Mouse (Mus musculus) forebrain, embryonic 10.5 days (tissue): ENCODE results near the gene Kif1a. TPM values are rescaled to one million over a fixed set of nuclear protein-coding genes. Genes with fewer than 3 reads are reported as not detected.
"Not testable (repeated sequence)": the region's sequence is repeated elsewhere in the genome, so short reads cannot be mapped to it uniquely, and the experiment has no call there.

Source experiments
- DNase-seq: peaks from one replicate; pipeline ENCODE4 v3.0.0-alpha.2; 2017; ENCODE audit warnings: low spot score; ENCODE audit errors: extremely low spot score
- H3K27ac ChIP-seq: fragments of 300-500 bp; sonication (generic); 2 replicates; pipeline ENCODE4 v1.5.1; 2016; ENCODE audit warnings: mild to moderate bottlenecking
- H3K27me3 ChIP-seq: fragments of 300-500 bp; sonication (generic); 2 replicates; pipeline ENCODE4 v1.6.1; 2016; ENCODE audit warnings: mild to moderate bottlenecking; ENCODE audit not compliant: poor library complexity, severe bottlenecking
- H3K36me3 ChIP-seq: fragments of 300-500 bp; sonication (generic); replicated peaks from 2 replicates; pipeline ENCODE4 v1.6.1; 2016; ENCODE audit warnings: mild to moderate bottlenecking, moderate library complexity
- H3K4me1 ChIP-seq: fragments of 300-500 bp; sonication (generic); 2 replicates; pipeline ENCODE4 v1.6.1; 2016
- H3K4me3 ChIP-seq: fragments of 300-500 bp; sonication (generic); 2 replicates; pipeline ENCODE4 v1.5.1; 2016; ENCODE audit warnings: mild to moderate bottlenecking, moderate library complexity
- H3K9me3 ChIP-seq: fragments of 300-500 bp; sonication (generic); 2 replicates; pipeline ENCODE4 v1.6.1; 2016; ENCODE audit warnings: mild to moderate bottlenecking, moderate library complexity
- WGBS: fragments of 180-500 bp; shearing (Covaris S2); methylation state at CpG from one replicate; pipeline ENCODE4 v1.1.7; 2016; 5-methylcytosine and 5-hydroxymethylcytosine counted together
- polyA plus RNA-seq: library from polyadenylated mRNA; unstranded; fragments of >200 nt; fragmentation: Nextera tagmentation; extraction: Ambion mirVana; gene quantifications from 2 replicates; pipeline ENCODE4 v1.2.1, GENCODE M21; 2016

Gene Kif1a
- polyA plus RNA-seq, 1 experiment from 2014 or later = 41.5 TPM

GRCm38 (mm10) chr1:92971879-92972795, 129.6 kb downstream of the Kif1a start:
- Histone ChIP-seq H3K4me1 (peaks cover 8% of the 10 kb centered on the region), H3K27ac (no peak overlapping the region), H3K9me3 (no peaks in the 10 kb centered on the region), H3K4me3 (no peak overlapping the region), H3K36me3 (no peaks in the 10 kb centered on the region), H3K27me3 (no peaks in the 10 kb centered on the region)
- no peak for DNase-seq
- WGBS = 88% methylated on average over 7 of the region's 7 CpGs

DNA sequence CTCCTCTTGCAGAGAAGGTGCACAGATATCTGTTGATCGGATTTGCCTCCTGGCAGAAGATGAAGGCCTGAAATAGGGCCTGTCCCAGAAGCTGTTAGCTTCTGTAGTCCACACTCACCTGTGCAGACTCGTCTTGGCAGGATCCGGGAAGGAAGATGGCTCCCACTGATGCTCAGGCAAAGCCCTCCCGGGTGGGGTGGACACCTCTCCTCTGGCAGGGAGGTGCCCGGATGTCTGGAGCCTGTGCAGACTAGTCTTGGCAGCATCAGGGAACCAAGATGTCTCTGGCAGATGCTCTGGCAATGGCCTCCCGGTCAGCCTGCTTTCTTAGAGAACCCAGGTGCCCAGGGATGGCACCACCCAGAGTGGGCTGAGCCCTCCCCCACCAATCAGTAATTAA, 131.0 kb downstream of the Kif1a start:
- H3K4me3 ChIP-seq, H3K36me3 ChIP-seq, H3K9me3 ChIP-seq, H3K27ac ChIP-seq, H3K27me3 ChIP-seq, H3K4me1 ChIP-seq, DNase-seq: not testable (repeated sequence)
- WGBS = 84% methylated on average over 6 of the region's 6 CpGs

Other genes with a start within 250 kb of the Kif1a start
- 0.34 and 0.90 TPM in 2 replicates for gene Ankmy1, start 199.0 kb downstream of the Kif1a start, polyA plus RNA-seq
- 14.3 and 14.8 TPM in 2 replicates for gene Dusp28, start 195.0 kb downstream of the Kif1a start, polyA plus RNA-seq
- gene Rnpepl1, start 191.2 kb downstream of the Kif1a start, polyA plus RNA-seq = 21.2 and 22.7 TPM in 2 replicates
- gene Capn10, start 167.6 kb downstream of the Kif1a start, polyA plus RNA-seq = 37.3 and 42.7 TPM in 2 replicates
- 0.05 and 0.14 TPM in 2 replicates for gene Gpr35, start 151.1 kb downstream of the Kif1a start, polyA plus RNA-seq
- not detected in 2 replicates for gene Aqp12, start 95.6 kb downstream of the Kif1a start, polyA plus RNA-seq
- gene Agxt, start 33.3 kb upstream of the Kif1a start, polyA plus RNA-seq = not detected in 2 replicates
- gene 2310007B03Rik, start 59.0 kb upstream of the Kif1a start, polyA plus RNA-seq = 0.92 and 1.0 TPM in 2 replicates
- gene Crocc2, start 66.8 kb upstream of the Kif1a start, polyA plus RNA-seq = 0.05 and 0.12 TPM in 2 replicates
- 1.1 and 1.9 TPM in 2 replicates for gene Sned1, start 133.9 kb upstream of the Kif1a start, polyA plus RNA-seq
- gene Mterf4, start 204.0 kb upstream of the Kif1a start, polyA plus RNA-seq = 35.1 and 39.8 TPM in 2 replicates
- 84.7 and 93.2 TPM in 2 replicates for gene Ppp1r7, start 240.9 kb upstream of the Kif1a start, polyA plus RNA-seq
- 32.7 and 36.5 TPM in 2 replicates for gene Pask, start 241.5 kb upstream of the Kif1a start, polyA plus RNA-seq